Comparison of ENCODE assay signal across 14 mouse cellular contexts in the genomic region with DNA sequence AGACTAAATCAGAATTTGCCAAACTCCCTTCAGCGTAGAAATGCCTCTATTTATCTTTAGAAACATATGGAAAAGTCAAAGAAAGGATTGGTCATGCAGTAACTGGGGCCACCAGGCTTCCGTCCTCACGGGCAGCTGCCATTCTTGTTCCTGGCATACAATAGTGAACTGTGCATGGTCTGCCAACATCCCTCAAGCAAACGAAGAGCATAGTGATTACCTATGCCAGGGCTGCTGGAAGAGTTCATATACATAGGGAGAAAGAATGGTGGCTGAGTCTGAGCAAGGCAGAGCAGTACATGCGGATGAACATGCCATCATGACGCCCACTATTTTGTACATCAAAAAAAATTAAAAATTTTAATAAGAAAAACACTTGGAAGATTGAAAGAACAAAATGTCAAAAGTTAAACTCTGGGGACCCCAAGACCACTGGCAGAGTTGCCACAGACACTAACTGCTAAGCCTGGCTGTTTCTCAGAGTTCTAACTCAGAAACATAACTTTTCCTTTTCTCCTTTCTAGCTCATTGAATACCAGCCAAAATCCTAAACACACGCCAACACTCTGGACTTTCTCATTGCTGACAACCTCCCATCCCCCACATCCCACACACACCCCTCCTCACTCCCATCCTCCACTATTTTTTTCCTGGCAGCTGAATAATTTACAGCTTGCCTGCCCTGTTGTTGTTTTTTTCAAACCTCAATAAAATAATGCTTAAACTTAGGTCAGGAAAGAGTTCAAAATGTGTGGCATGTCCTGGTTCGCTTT.
A peak's percentile ranks its signal among the peaks of the same experiment; 100 is the strongest.
DNase-seq lines count a peak whose midpoint lies in the region; ATAC-seq lines count a peak whose summit lies in the region.
"Had no signal": no experiment of that assay in that cellular context is flagged by ENCODE, and none has a peak within 500 bp of the region (broad histone marks: within the 10 kb centered on the region; RNA-seq: fewer than 3 reads in every experiment).

No protein-coding gene starts in this region.

- no peak overlapping the region for H3K4me2 ChIP-seq in intestine, embryonic 15.5 days (replicated peaks)
- H3K4me2 ChIP-seq: limb, embryonic 12.5 days; midbrain, embryonic 15.5 days had no signal

- H3K4me3 ChIP-seq in intestine, embryonic 15.5 days (replicated peaks) = no peak overlapping the region
- H3K4me3 ChIP-seq: gastrocnemius, adult 2 months; limb, embryonic 12.5 days; midbrain, embryonic 15.5 days had no signal

- H3K27me3 ChIP-seq in intestine, embryonic 15.5 days (replicated peaks) = no peaks in the 10 kb centered on the region
- H3K27me3 ChIP-seq: limb, embryonic 12.5 days; midbrain, embryonic 15.5 days had no signal

- ATAC-seq in intestine, embryonic 15.5 days = peak; percentile 64
- ATAC-seq: midbrain, embryonic 15.5 days had no signal

- no peak overlapping the region for H3K9ac ChIP-seq in intestine, embryonic 15.5 days
- H3K9ac ChIP-seq: limb, embryonic 12.5 days; midbrain, embryonic 15.5 days had no signal

- no peaks in the 10 kb centered on the region for H3K9me3 ChIP-seq in intestine, embryonic 15.5 days
- H3K9me3 ChIP-seq: G1E; limb, embryonic 12.5 days; midbrain, embryonic 15.5 days had no signal

- H3K36me3 ChIP-seq in intestine, embryonic 15.5 days = no peaks in the 10 kb centered on the region
- H3K36me3 ChIP-seq: G1E; limb, embryonic 12.5 days; midbrain, embryonic 15.5 days had no signal

- peaks cover 13% of the 10 kb centered on the region for H3K4me1 ChIP-seq in intestine, embryonic 15.5 days (replicated peaks)
- H3K4me1 ChIP-seq: midbrain, embryonic 15.5 days had no signal

- 52% methylated on average over 8 of the region's 8 CpGs for WGBS in intestine, embryonic 15.5 days

- peak overlapping the region; percentile 69 for H3K27ac ChIP-seq in intestine, embryonic 15.5 days
- H3K27ac ChIP-seq: gastrocnemius, adult 2 months; limb, embryonic 12.5 days; midbrain, embryonic 15.5 days had no signal

- peak; percentile 14 for DNase-seq in embryo, embryonic 10 days (ENCODE audit: low spot score)
- DNase-seq in embryo, embryonic 9.5 days (ENCODE audit: extremely low spot score) = no peak
- DNase-seq in lung, postnatal 10 days = peak; percentile 68
- no peak for DNase-seq in lung, adult 18-20 months
- peak; percentile 35 for DNase-seq in lung, postnatal 14 days
- no peak for DNase-seq in thymus, postnatal 4 days
- DNase-seq in spleen, postnatal 36 days (ENCODE audit: low spot score in 2 of 2) = no peak
- DNase-seq: adrenal gland, adult 2 months; cerebellum, adult 11 months; gastrocnemius, adult 2 months had no signal

Comparison
In these comparisons a context has a peak if more than half of its experiments do, and no peak if none do; other contexts are left out.
1. DNase-seq: peak in embryo, embryonic 10 days (single experiment), lung, postnatal 10 days (single experiment) and lung, postnatal 14 days (single experiment); none in embryo, embryonic 9.5 days (single experiment), lung, adult 18-20 months (0 of 2), thymus, postnatal 4 days (single experiment) and spleen, postnatal 36 days (0 of 2).